Mouse (Mus musculus): ENCODE data around the gene Ncor2. TPM values are rescaled to one million over a fixed set of nuclear protein-coding genes. Genes with fewer than 3 reads are reported as not detected.

Gene Ncor2
- total RNA-seq, 2 experiments from 2014 or later = 112 to 125 TPM

- DNase-seq = peak; percentile 75 to 83
- intact Hi-C loops (cut with DNase I) = no loop called here
Measured at GRCm38 (mm10) chr5:125154989-125155388, 24.0 kb downstream of the Ncor2 start.

GRCm38 (mm10) chr5:125154178-125154577 lies 24.8 kb downstream of the Ncor2 start:
- intact Hi-C loops (cut with DNase I) = no loop called here
- no peak for DNase-seq

- intact Hi-C loops (cut with DNase I) = no loop called here
- no peak for DNase-seq
Measured at GRCm38 (mm10) chr5:125153201-125153816, 25.7 kb downstream of the Ncor2 start.

GRCm38 (mm10) chr5:125151872-125152534 lies 27.0 kb downstream of the Ncor2 start:
- no peak for DNase-seq
- intact Hi-C loops (cut with DNase I) = no loop called here

GRCm38 (mm10) chr5:125150951-125151564 lies 28.0 kb downstream of the Ncor2 start:
- intact Hi-C loops (cut with DNase I) = no loop called here
- DNase-seq = no peak

GRCm38 (mm10) chr5:125149142-125149541 lies 29.9 kb downstream of the Ncor2 start:
- intact Hi-C loops (cut with DNase I) = no loop called here
- peak in 1 of 2 experiments; percentile 71 for DNase-seq

GRCm38 (mm10) chr5:125148686-125149085 lies 30.3 kb downstream of the Ncor2 start:
- peak; percentile 81 to 82 for DNase-seq
- intact Hi-C loops (cut with DNase I) = no loop called here

- DNase-seq = no peak
- intact Hi-C loops (cut with DNase I) = no loop called here
Measured at GRCm38 (mm10) chr5:125148173-125148572, 30.8 kb downstream of the Ncor2 start.

- intact Hi-C loops (cut with DNase I) = no loop called here
- no peak for DNase-seq
Measured at GRCm38 (mm10) chr5:125147124-125147523, 31.9 kb downstream of the Ncor2 start.

GRCm38 (mm10) chr5:125143114-125143872 lies 35.7 kb downstream of the Ncor2 start:
- no peak for DNase-seq
- intact Hi-C loops (cut with DNase I) = no loop called here

GRCm38 (mm10) chr5:125141916-125142315 lies 37.1 kb downstream of the Ncor2 start:
- DNase-seq = peak; percentile 51 to 52
- intact Hi-C loops (cut with DNase I) = loop anchor here (2.0 kb wide), 1 partner anchor 35 kb away; no protein-coding TSS in a partner anchor

GRCm38 (mm10) chr5:125141525-125141880 lies 37.5 kb downstream of the Ncor2 start:
- DNase-seq = no peak
- intact Hi-C loops (cut with DNase I) = loop anchor here (2.0 kb wide), 1 partner anchor 35 kb away; no protein-coding TSS in a partner anchor

- intact Hi-C loops (cut with DNase I) = loop anchor here (2.0 kb wide), 1 partner anchor 36 kb away; no protein-coding TSS in a partner anchor
Measured at GRCm38 (mm10) chr5:125140832-125141524, 38.0 kb downstream of the Ncor2 start.

GRCm38 (mm10) chr5:125140151-125140699 lies 38.8 kb downstream of the Ncor2 start:
- intact Hi-C loops (cut with DNase I) = loop anchor here (2.0 kb wide), 1 partner anchor 37 kb away; no protein-coding TSS in a partner anchor
- DNase-seq = peak; percentile 89 to 91

More at GRCm38 (mm10) chr5:125140832-125141524, 38.0 kb downstream of the Ncor2 start:
- DNase-seq = peak; percentile 100

- intact Hi-C loops (cut with DNase I) = loop anchor here (2.0 kb wide), 1 partner anchor 37 kb away; no protein-coding TSS in a partner anchor
- no peak for DNase-seq
Measured at GRCm38 (mm10) chr5:125139669-125140068, 39.4 kb downstream of the Ncor2 start.

GRCm38 (mm10) chr5:125138841-125139430 lies 40.1 kb downstream of the Ncor2 start:
- intact Hi-C loops (cut with DNase I) = no loop called here
- DNase-seq = no peak

GRCm38 (mm10) chr5:125137672-125138285 lies 41.2 kb downstream of the Ncor2 start:
- DNase-seq = no peak
- intact Hi-C loops (cut with DNase I) = no loop called here

GRCm38 (mm10) chr5:125136996-125137671 lies 41.9 kb downstream of the Ncor2 start:
- peak in 1 of 2 experiments; percentile 50 for DNase-seq
- intact Hi-C loops (cut with DNase I) = no loop called here
